Mouse (Mus musculus): ENCODE data around the gene Prpf6. TPM values are rescaled to one million over a fixed set of nuclear protein-coding genes. Genes with fewer than 3 reads are reported as not detected.

The Prpf6 gene
- total and polyA plus RNA-seq, 3 experiments, result 28.3 to 53.8 (median 48.1) TPM

DNA sequence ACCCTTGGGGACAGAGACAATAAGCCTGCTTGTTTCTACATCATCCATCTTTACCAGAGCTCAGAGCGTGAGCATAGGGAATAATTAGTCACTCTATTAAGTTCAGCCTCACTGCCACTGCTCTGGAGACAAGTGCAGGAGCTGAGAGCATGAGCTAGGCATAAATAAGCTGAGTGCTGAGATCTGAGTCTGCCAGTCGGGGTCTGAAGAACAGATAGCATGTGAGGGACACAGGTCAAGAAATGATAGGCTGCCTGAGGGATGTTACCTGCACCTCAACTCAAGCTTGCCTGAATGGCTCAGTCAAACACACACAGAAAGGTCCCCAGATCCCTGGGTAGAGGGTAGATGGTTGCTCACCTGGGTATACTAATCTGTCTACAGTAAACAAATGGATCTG lies 14.5 kb upstream of the Prpf6 start:
- Histone ChIP-seq H3K4me3 (replicated peaks in 1 of 3; ENCODE audit: low read depth in 2 of 3, low read length in 2 of 3, poor library complexity in 1 of 3) (no peak overlapping the region), H3K4me1 (ENCODE audit: control insufficient read depth in 1 of 2, insufficient read depth in 2 of 2) (peaks cover 3 to 21% of the 10 kb centered on the region in 2 experiments; a peak in 2 of 4 replicates), H3K36me3 (replicated peaks in 1 of 2; ENCODE audit: control insufficient read depth in 1 of 2, insufficient read depth in 1 of 2, low read length in 1 of 2) (peaks cover 23 to 55% of the 10 kb centered on the region in 2 experiments), H3K79me2 (replicated peaks; ENCODE audit: control insufficient read depth, extremely low read depth, insufficient read depth, poor library complexity, severe bottlenecking) (peaks cover 4% of the 10 kb centered on the region; the same call in 1 of the 2 replicates), H3K9me3 (replicated peaks; ENCODE audit: low read length) (no peaks in the 10 kb centered on the region), H3K27me3 (replicated peaks) (no peaks in the 10 kb centered on the region), H3K9ac (ENCODE audit: insufficient read depth, low read depth) (no peak overlapping the region), H3K27ac (ENCODE audit: insufficient read depth, low read depth) (no peak overlapping the region), H3K4me2 (ENCODE audit: insufficient read depth, low read depth, poor library complexity, severe bottlenecking) (no peak overlapping the region)
- dilution Hi-C loops (cut with MboI; ENCODE audit: extremely low pct_ligation_motif_present, extremely low pct_unique_long_range_greater_than_20kb, low sequenced_read_pairs), result no loop called here
- in situ Hi-C loops (cut with MboI; ENCODE audit: low pct_ligation_motif_present, low pct_unique_long_range_greater_than_20kb, low sequenced_read_pairs), result loop anchor here (5.0 kb wide), 1 partner anchor 185 kb away; no protein-coding TSS in a partner anchor
- no peak for DNase-seq (ENCODE audit: extremely low read depth)
- no peak for TF ChIP-seq JUND (conservative IDR thresholded peaks at IDR 0.05; ENCODE audit: low read depth, low read length)

DNA sequence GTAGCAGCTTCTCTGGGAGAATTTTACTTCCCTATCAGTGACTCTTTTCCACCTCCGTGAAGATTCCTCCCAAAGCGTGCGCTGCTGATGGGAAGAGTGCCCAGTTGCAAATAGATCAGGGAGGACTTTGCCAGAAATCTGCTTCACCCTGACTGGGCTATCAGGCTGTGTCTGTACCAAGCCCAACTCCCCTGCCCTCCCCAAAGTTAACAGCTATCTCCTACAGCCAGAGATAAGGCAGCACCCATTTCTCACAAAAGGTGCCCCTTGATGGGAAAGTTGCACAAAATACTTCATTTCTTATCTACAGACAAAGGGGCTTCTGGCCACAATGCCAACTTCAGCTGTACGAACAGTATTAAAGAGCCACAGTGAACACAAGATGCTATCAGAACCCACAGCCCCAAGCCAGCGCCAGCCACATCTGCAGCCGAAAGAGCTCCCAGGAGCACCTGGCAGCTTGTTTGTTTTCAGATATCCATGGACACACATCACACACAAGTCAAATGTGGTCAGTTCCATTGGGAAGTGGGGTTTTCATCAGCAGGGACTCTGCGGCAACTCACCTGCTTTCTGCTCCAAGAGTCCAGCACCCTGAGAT lies 13.6 kb upstream of the Prpf6 start:
- dilution Hi-C loops (cut with MboI; ENCODE audit: extremely low pct_ligation_motif_present, extremely low pct_unique_long_range_greater_than_20kb, low sequenced_read_pairs), result no loop called here
- H3K4me1 ChIP-seq (ENCODE audit: control insufficient read depth in 1 of 2, insufficient read depth in 2 of 2), result peaks cover 3 to 25% of the 10 kb centered on the region in 2 experiments; a peak in 2 of 4 replicates

GRCm38 (mm10) chr2:181578790-181579618 lies 12.7 kb upstream of the Prpf6 start:
- H3K36me3 ChIP-seq (replicated peaks in 1 of 2; ENCODE audit: control insufficient read depth in 1 of 2, insufficient read depth in 1 of 2, low read length in 1 of 2), result peaks cover 8 to 52% of the 10 kb centered on the region in 2 experiments
- no peak for DNase-seq (ENCODE audit: extremely low read depth)
- dilution Hi-C loops (cut with MboI; ENCODE audit: extremely low pct_ligation_motif_present, extremely low pct_unique_long_range_greater_than_20kb, low sequenced_read_pairs) (no loop called here), in situ Hi-C loops (cut with MboI; ENCODE audit: low pct_ligation_motif_present, low pct_unique_long_range_greater_than_20kb, low sequenced_read_pairs) (loop anchor here (5.0 kb wide), 1 partner anchor 187 kb away; no protein-coding TSS in a partner anchor)
- no peak overlapping the region for H3K27ac ChIP-seq (ENCODE audit: insufficient read depth, low read depth)
- H3K4me3 ChIP-seq (replicated peaks in 1 of 3; ENCODE audit: low read depth in 2 of 3, low read length in 2 of 3, poor library complexity in 1 of 3), result no peak overlapping the region
- H3K4me2 ChIP-seq (ENCODE audit: insufficient read depth, low read depth, poor library complexity, severe bottlenecking), result no peak overlapping the region
- H3K9me3 ChIP-seq (replicated peaks; ENCODE audit: low read length), result no peaks in the 10 kb centered on the region
- peaks cover 4% of the 10 kb centered on the region; the same call in 1 of the 2 replicates for H3K79me2 ChIP-seq (replicated peaks; ENCODE audit: control insufficient read depth, extremely low read depth, insufficient read depth, poor library complexity, severe bottlenecking)
- H3K4me1 ChIP-seq (ENCODE audit: control insufficient read depth in 1 of 2, insufficient read depth in 2 of 2), result peaks cover 3 to 25% of the 10 kb centered on the region in 2 experiments; a peak in 2 of 4 replicates
- no peaks in the 10 kb centered on the region for H3K27me3 ChIP-seq (replicated peaks)
- TF ChIP-seq MYC (IDR thresholded peaks at IDR 0.05; ENCODE audit: low read depth, low read length) (no peak), E2F4 (IDR thresholded peaks at IDR 0.05; ENCODE audit: insufficient replicate concordance, low read depth, low read length) (no peak), ETS1 (conservative IDR thresholded peaks at IDR 0.05; ENCODE audit: low read depth, low read length) (no peak), UBTF (IDR thresholded peaks at IDR 0.05; ENCODE audit: low read depth, low read length) (no peak), TBP (conservative IDR thresholded peaks at IDR 0.05; ENCODE audit: low read depth, low read length) (no peak), MXI1 (IDR thresholded peaks at IDR 0.05; ENCODE audit: low read depth, low read length) (no peak), PAX5 (IDR thresholded peaks at IDR 0.05; ENCODE audit: low read length) (no peak), USF2 (conservative IDR thresholded peaks at IDR 0.05; ENCODE audit: low read depth, low read length) (no peak), RCOR1 (conservative IDR thresholded peaks at IDR 0.05; ENCODE audit: low read depth, low read length) (no peak), SIN3A (IDR thresholded peaks at IDR 0.05; ENCODE audit: low read length) (no peak), MAZ (IDR thresholded peaks at IDR 0.05; ENCODE audit: low read depth, low read length) (no peak), EP300 (IDR thresholded peaks at IDR 0.05; ENCODE audit: low read length) (no peak), POLR2AphosphoS2 (IDR thresholded peaks at IDR 0.05; ENCODE audit: low read depth, low read length) (no peak), USF1 (IDR thresholded peaks at IDR 0.05; ENCODE audit: low read depth, low read length) (no peak), TCF12 (IDR thresholded peaks at IDR 0.05; ENCODE audit: low read depth, low read length) (no peak), POLR2A (IDR thresholded peaks at IDR 0.05; ENCODE audit: low read depth, low read length) (no peak), ZNF384 (IDR thresholded peaks at IDR 0.05; ENCODE audit: low read depth, low read length) (no peak), NRF1 (IDR thresholded peaks at IDR 0.05; ENCODE audit: low read depth, low read length) (no peak)
- no peak overlapping the region for H3K9ac ChIP-seq (ENCODE audit: insufficient read depth, low read depth)

More for the DNA sequence above, 13.6 kb upstream of the Prpf6 start:
- Histone ChIP-seq H3K36me3 (replicated peaks in 1 of 2; ENCODE audit: control insufficient read depth in 1 of 2, insufficient read depth in 1 of 2, low read length in 1 of 2) (peaks cover 14 to 53% of the 10 kb centered on the region in 2 experiments), H3K27ac (ENCODE audit: insufficient read depth, low read depth) (no peak overlapping the region), H3K9me3 (replicated peaks; ENCODE audit: low read length) (no peaks in the 10 kb centered on the region), H3K27me3 (replicated peaks) (no peaks in the 10 kb centered on the region), H3K79me2 (replicated peaks; ENCODE audit: control insufficient read depth, extremely low read depth, insufficient read depth, poor library complexity, severe bottlenecking) (peaks cover 4% of the 10 kb centered on the region; the same call in 1 of the 2 replicates), H3K4me2 (ENCODE audit: insufficient read depth, low read depth, poor library complexity, severe bottlenecking) (no peak overlapping the region), H3K4me3 (replicated peaks in 1 of 3; ENCODE audit: low read depth in 2 of 3, low read length in 2 of 3, poor library complexity in 1 of 3) (no peak overlapping the region), H3K9ac (ENCODE audit: insufficient read depth, low read depth) (no peak overlapping the region)
- no peak for DNase-seq (ENCODE audit: extremely low read depth)
- in situ Hi-C loops (cut with MboI; ENCODE audit: low pct_ligation_motif_present, low pct_unique_long_range_greater_than_20kb, low sequenced_read_pairs), result loop anchor here (5.0 kb wide), 1 partner anchor 186 kb away; no protein-coding TSS in a partner anchor
- no peak for TF ChIP-seq CHD1 (IDR thresholded peaks at IDR 0.05; ENCODE audit: low read depth, low read length)
- no peak for TF ChIP-seq CHD2 (IDR thresholded peaks at IDR 0.05; ENCODE audit: low read length)
- TF ChIP-seq ZKSCAN1 (IDR thresholded peaks at IDR 0.05; ENCODE audit: borderline replicate concordance, low read depth, low read length), result no peak
- no peak for TF ChIP-seq MYC (IDR thresholded peaks at IDR 0.05; ENCODE audit: low read depth, low read length)
- TF ChIP-seq MAX (IDR thresholded peaks at IDR 0.05; ENCODE audit: low read length), result no peak
- TF ChIP-seq JUN (IDR thresholded peaks at IDR 0.05; ENCODE audit: insufficient read depth, low read depth, low read length), result no peak
- TF ChIP-seq TCF12 (IDR thresholded peaks at IDR 0.05; ENCODE audit: low read depth, low read length), result no peak
- no peak for TF ChIP-seq PAX5 (IDR thresholded peaks at IDR 0.05; ENCODE audit: low read length)
- TF ChIP-seq UBTF (IDR thresholded peaks at IDR 0.05; ENCODE audit: low read depth, low read length), result no peak
- no peak for TF ChIP-seq USF2 (conservative IDR thresholded peaks at IDR 0.05; ENCODE audit: low read depth, low read length)
- TF ChIP-seq ZMIZ1 (IDR thresholded peaks at IDR 0.05; ENCODE audit: low read depth, low read length), result no peak
